ENCODE assay signal across 9 mouse cellular contexts in the genomic region with DNA sequence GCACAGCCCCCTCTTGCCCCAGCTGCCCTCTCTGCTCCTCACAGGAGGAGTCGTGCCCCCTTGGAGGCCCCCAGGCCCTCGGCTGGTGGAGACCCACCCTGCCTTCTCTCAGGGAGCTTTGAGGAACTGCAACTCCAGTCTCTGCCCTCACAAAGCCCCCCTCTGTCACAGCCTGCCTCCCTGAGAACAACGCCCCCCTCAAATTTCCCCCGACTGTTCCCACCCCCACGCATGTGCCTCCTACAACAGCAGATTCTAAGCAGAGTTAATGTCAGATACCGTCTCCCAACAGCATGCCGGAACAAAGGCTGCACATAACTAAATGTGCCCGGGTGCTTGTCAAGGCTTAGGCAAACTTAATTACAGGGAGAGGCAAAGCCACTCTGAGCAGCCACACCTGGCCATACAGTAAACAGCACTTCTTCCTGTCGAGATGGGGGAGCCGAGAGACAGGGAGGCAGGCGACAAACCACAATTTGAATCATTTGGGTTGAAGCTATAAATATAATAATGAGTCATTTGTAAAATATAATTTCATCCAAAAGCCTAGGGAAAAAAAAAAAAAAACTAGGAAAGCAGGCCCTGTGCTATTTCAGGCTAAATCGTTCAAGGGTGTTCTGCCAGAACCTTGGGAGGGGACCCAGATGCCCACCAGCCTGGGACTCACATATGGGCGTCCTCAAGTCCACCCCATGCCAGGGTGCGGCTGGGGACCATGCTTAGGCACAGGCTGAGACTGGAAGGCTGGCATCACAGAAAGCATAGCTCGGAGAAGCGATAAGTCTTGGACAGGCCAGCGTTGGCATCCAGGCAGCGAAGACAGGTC. TPM values are rescaled to one million over a fixed set of nuclear protein-coding genes. Genes with fewer than 3 reads are reported as not detected.
DNase-seq lines count a peak whose midpoint lies in the region; ATAC-seq lines count a peak whose summit lies in the region.
"Had no signal": no experiment of that assay in that cellular context is flagged by ENCODE, and none has a peak within 500 bp of the region (broad histone marks: within the 10 kb centered on the region; RNA-seq: fewer than 3 reads in every experiment).

No protein-coding gene starts in this region.

- no peak overlapping the region for H3K4me3 ChIP-seq in liver, embryonic 11.5 days (ENCODE audit: low read depth, low read length)
- peak overlapping the region; percentile 7; the same call in 1 of the 2 replicates for H3K4me3 ChIP-seq in embryonic facial prominence, embryonic 15.5 days (replicated peaks)
- no peak overlapping the region for H3K4me3 ChIP-seq in stomach, embryonic 14.5 days (ENCODE audit: low read depth, low read length)
- no peak overlapping the region for H3K4me3 ChIP-seq in midbrain, embryonic 14.5 days (replicated peaks; ENCODE audit: low read depth, low read length)
- H3K4me3 ChIP-seq: midbrain, embryonic 12.5 days had no signal

- no peaks in the 10 kb centered on the region for H3K27me3 ChIP-seq in liver, embryonic 11.5 days (replicated peaks; ENCODE audit: control insufficient read depth, insufficient read depth, low read length)
- H3K27me3 ChIP-seq in embryonic facial prominence, embryonic 15.5 days: no peaks in the 10 kb centered on the region
- no peaks in the 10 kb centered on the region for H3K27me3 ChIP-seq in stomach, embryonic 14.5 days (ENCODE audit: control insufficient read depth, insufficient read depth, low read length)
- no peaks in the 10 kb centered on the region for H3K27me3 ChIP-seq in midbrain, embryonic 14.5 days (ENCODE audit: control insufficient read depth, insufficient read depth, low read length)
- H3K27me3 ChIP-seq: midbrain, embryonic 12.5 days had no signal

- WGBS in liver, embryonic 11.5 days: 54% methylated on average over 18 of the region's 18 CpGs
- 25% methylated on average over 18 of the region's 18 CpGs for WGBS in embryonic facial prominence, embryonic 15.5 days
- 32% methylated on average over 18 of the region's 18 CpGs for WGBS in stomach, embryonic 14.5 days
- 62% methylated on average over 18 of the region's 18 CpGs for WGBS in midbrain, embryonic 14.5 days

- peaks cover 5% of the 10 kb centered on the region for H3K4me1 ChIP-seq in liver, embryonic 11.5 days (replicated peaks; ENCODE audit: control insufficient read depth, insufficient read depth, low read length)
- H3K4me1 ChIP-seq in embryonic facial prominence, embryonic 15.5 days: peaks cover 51% of the 10 kb centered on the region
- H3K4me1 ChIP-seq in stomach, embryonic 14.5 days (ENCODE audit: control insufficient read depth, insufficient read depth, low read length): peaks cover 33% of the 10 kb centered on the region
- H3K4me1 ChIP-seq in midbrain, embryonic 14.5 days (ENCODE audit: control insufficient read depth, insufficient read depth, low read length): no peaks in the 10 kb centered on the region

- H3K9ac ChIP-seq in liver, embryonic 11.5 days (ENCODE audit: low read depth, low read length): 0 out of 2 replicates have a peak overlapping the region, but pooled peaks have one; percentile 25
- H3K9ac ChIP-seq in embryonic facial prominence, embryonic 15.5 days: no peak overlapping the region
- peak overlapping the region; percentile 31; the same call in 1 of the 2 replicates for H3K9ac ChIP-seq in stomach, embryonic 14.5 days (replicated peaks; ENCODE audit: low read depth, low read length)
- H3K9ac ChIP-seq in midbrain, embryonic 14.5 days (replicated peaks; ENCODE audit: low read length): no peak overlapping the region
- H3K9ac ChIP-seq: midbrain, embryonic 12.5 days had no signal

- H3K36me3 ChIP-seq in liver, embryonic 11.5 days (ENCODE audit: control insufficient read depth, insufficient read depth, low read length): no peaks in the 10 kb centered on the region; the same call in 1 of the 2 replicates
- no peaks in the 10 kb centered on the region for H3K36me3 ChIP-seq in embryonic facial prominence, embryonic 15.5 days
- H3K36me3 ChIP-seq in stomach, embryonic 14.5 days (ENCODE audit: control insufficient read depth, insufficient read depth, low read length): no peaks in the 10 kb centered on the region
- no peaks in the 10 kb centered on the region for H3K36me3 ChIP-seq in midbrain, embryonic 14.5 days (ENCODE audit: control insufficient read depth, insufficient read depth, low read length)
- H3K36me3 ChIP-seq: midbrain, embryonic 12.5 days had no signal

- no peak overlapping the region for H3K27ac ChIP-seq in liver, embryonic 11.5 days (ENCODE audit: low read depth, low read length)
- H3K27ac ChIP-seq in embryonic facial prominence, embryonic 15.5 days (replicated peaks): peak overlapping the region; percentile 98
- H3K27ac ChIP-seq in stomach, embryonic 14.5 days (ENCODE audit: low read length): peak overlapping the region; percentile 91
- no peak overlapping the region for H3K27ac ChIP-seq in midbrain, embryonic 14.5 days (replicated peaks; ENCODE audit: low read depth, low read length)
- H3K27ac ChIP-seq: midbrain, embryonic 12.5 days had no signal

- no peak for DNase-seq in liver, embryonic 11.5 days (ENCODE audit: low spot score)
- DNase-seq in liver: no peak
- peak; percentile 56 to 84 for DNase-seq in left cerebral cortex, adult 8-10 months (ENCODE audit: low spot score in 2 of 2)
- no peak for DNase-seq in adrenal gland, adult 2 months
- DNase-seq in adrenal gland, postnatal 25 days: no peak
- DNase-seq in midbrain, embryonic 14.5 days: no peak

- no peak for ATAC-seq in liver, embryonic 11.5 days (replicated peaks; ENCODE audit: low FRiP score)
- peak; percentile 34 for ATAC-seq in embryonic facial prominence, embryonic 15.5 days (ENCODE audit: insufficient number of reproducible peaks, low FRiP score, low TSS enrichment, low read depth)
- peak; percentile 25; the same call in 1 of the 2 replicates for ATAC-seq in stomach, embryonic 14.5 days (ENCODE audit: insufficient number of reproducible peaks, insufficient read depth, low FRiP score, low read depth)
- ATAC-seq in midbrain, embryonic 14.5 days (ENCODE audit: low FRiP score, low TSS enrichment): no peak

- H3K4me2 ChIP-seq in liver, embryonic 11.5 days: no peak overlapping the region
- peak overlapping the region; percentile 38 for H3K4me2 ChIP-seq in embryonic facial prominence, embryonic 15.5 days (replicated peaks)
- H3K4me2 ChIP-seq in stomach, embryonic 14.5 days (replicated peaks; ENCODE audit: low read depth, low read length): no peak overlapping the region; the same call in 1 of the 2 replicates
- H3K4me2 ChIP-seq in midbrain, embryonic 14.5 days (ENCODE audit: low read length): no peak overlapping the region
- H3K4me2 ChIP-seq: midbrain, embryonic 12.5 days had no signal

- 0 out of 2 replicates have a peak, but pooled peaks cover 2% of the 10 kb centered on the region for H3K9me3 ChIP-seq in liver, embryonic 11.5 days (ENCODE audit: control insufficient read depth, low read length)
- H3K9me3 ChIP-seq in embryonic facial prominence, embryonic 15.5 days (replicated peaks): no peaks in the 10 kb centered on the region
- H3K9me3 ChIP-seq in stomach, embryonic 14.5 days (ENCODE audit: control insufficient read depth, low read depth, low read length): 0 out of 2 replicates have a peak, but pooled peaks cover 3% of the 10 kb centered on the region
- no peaks in the 10 kb centered on the region for H3K9me3 ChIP-seq in midbrain, embryonic 14.5 days (ENCODE audit: control insufficient read depth, low read length)

RNA-seq across cellular contexts. Expression of a gene that starts 34.6 kb away (rescaled TPM):
- polyA plus RNA-seq in liver, embryonic 11.5 days (2014; fragmentation: Nextera tagmentation; extraction: Ambion mirVana): 21.4 and 21.8 TPM in 2 replicates
- polyA plus RNA-seq in embryonic facial prominence, embryonic 15.5 days (2015; fragmentation: Nextera tagmentation; extraction: Ambion mirVana): 16.0 and 16.5 TPM in 2 replicates
- 10 to 100 TPM; 10.5 to 13.4 (median 11.8) TPM for total RNA-seq in left cerebral cortex, adult 8-10 months (2022)
- polyA plus RNA-seq in stomach, embryonic 14.5 days (2014; fragmentation: Nextera tagmentation; extraction: Ambion mirVana): 19.0 and 20.3 TPM in 2 replicates
- total RNA-seq in adrenal gland, adult 2 months (2021): 1 to 10 TPM; 3.9 to 5.6 TPM
- polyA plus RNA-seq in adrenal gland, adult 2 months (2012; rRNA removed): 8.2 and 9.9 TPM in 2 replicates
- 7.6 and 9.5 TPM in 2 replicates for total RNA-seq in adrenal gland, postnatal 25 days (2021)
- polyA plus RNA-seq in midbrain, embryonic 14.5 days (2014; fragmentation: Nextera tagmentation; extraction: Ambion mirVana): 13.6 and 14.1 TPM in 2 replicates

RNA-seq across cellular contexts. Expression of a gene that starts 42.7 kb away (rescaled TPM):
- polyA plus RNA-seq in liver, embryonic 11.5 days (2014; fragmentation: Nextera tagmentation; extraction: Ambion mirVana): 37.4 and 42.2 TPM in 2 replicates
- polyA plus RNA-seq in embryonic facial prominence, embryonic 15.5 days (2015; fragmentation: Nextera tagmentation; extraction: Ambion mirVana): 92.5 and 93.9 TPM in 2 replicates
- 10 to 100 TPM; 74.8 to 83.4 (median 82.5) TPM for total RNA-seq in left cerebral cortex, adult 8-10 months (2022)
- 103 and 107 TPM in 2 replicates for polyA plus RNA-seq in stomach, embryonic 14.5 days (2014; fragmentation: Nextera tagmentation; extraction: Ambion mirVana)
- total RNA-seq in adrenal gland, adult 2 months (2021): 100 to 1,000 TPM in 1 of 2 experiments, 10 to 100 TPM in 1; 75.0 to 119 TPM
- 98.8 and 100 TPM in 2 replicates for polyA plus RNA-seq in adrenal gland, adult 2 months (2012; rRNA removed)
- 125 and 197 TPM in 2 replicates for total RNA-seq in adrenal gland, postnatal 25 days (2021)
- 19.1 and 26.2 TPM in 2 replicates for polyA plus RNA-seq in midbrain, embryonic 14.5 days (2014; fragmentation: Nextera tagmentation; extraction: Ambion mirVana)

Comparison
In these comparisons a context has a peak if more than half of its experiments do, and no peak if none do; other contexts are left out.
1. ATAC-seq: peak in embryonic facial prominence, embryonic 15.5 days (single experiment) and stomach, embryonic 14.5 days (single experiment); none in liver, embryonic 11.5 days (single experiment) and midbrain, embryonic 14.5 days (single experiment).
2. DNase-seq: peak in left cerebral cortex, adult 8-10 months (2 of 2); none in liver, embryonic 11.5 days (single experiment), liver (single experiment), adrenal gland, adult 2 months (single experiment), adrenal gland, postnatal 25 days (single experiment) and midbrain, embryonic 14.5 days (single experiment).
3. H3K27ac ChIP-seq: peak in embryonic facial prominence, embryonic 15.5 days (single experiment) and stomach, embryonic 14.5 days (single experiment); none in liver, embryonic 11.5 days (single experiment) and midbrain, embryonic 14.5 days (single experiment).
4. H3K9ac ChIP-seq: peak in liver, embryonic 11.5 days (single experiment) and stomach, embryonic 14.5 days (single experiment); none in embryonic facial prominence, embryonic 15.5 days (single experiment) and midbrain, embryonic 14.5 days (single experiment).